Mouse (Mus musculus): ENCODE results near the gene Ccnq. TPM values are rescaled to one million over a fixed set of nuclear protein-coding genes. Genes with fewer than 3 reads are reported as not detected.
A peak's percentile ranks its signal among the peaks of the same experiment; 100 is the strongest.

Gene Ccnq
- polyA plus RNA-seq, 1 experiment from 2014 or later: 26.9 TPM

- POLR2A ChIA-PET: interaction anchor here (1.3 kb wide), 1 partner anchor 126 kb away, joined by 3 read pairs; no protein-coding TSS in a partner anchor
- no peak for TF ChIP-seq CTCF (IDR thresholded peaks at IDR 0.05)
- in situ Hi-C loops (cut with MboI; ENCODE audit: low pct_unique_long_range_greater_than_20kb): no loop called here
- ATAC-seq (no peak), DNase-seq (ENCODE audit: low read depth, low spot score) (no peak)
- H3K27me3 ChIP-seq: peaks cover 13% of the 10 kb centered on the region
- CTCF ChIA-PET: no interaction called here
These were observed 16.4 kb downstream of the Ccnq start for GRCm38 (mm10) chr11:78735168-78735567.

DNA sequence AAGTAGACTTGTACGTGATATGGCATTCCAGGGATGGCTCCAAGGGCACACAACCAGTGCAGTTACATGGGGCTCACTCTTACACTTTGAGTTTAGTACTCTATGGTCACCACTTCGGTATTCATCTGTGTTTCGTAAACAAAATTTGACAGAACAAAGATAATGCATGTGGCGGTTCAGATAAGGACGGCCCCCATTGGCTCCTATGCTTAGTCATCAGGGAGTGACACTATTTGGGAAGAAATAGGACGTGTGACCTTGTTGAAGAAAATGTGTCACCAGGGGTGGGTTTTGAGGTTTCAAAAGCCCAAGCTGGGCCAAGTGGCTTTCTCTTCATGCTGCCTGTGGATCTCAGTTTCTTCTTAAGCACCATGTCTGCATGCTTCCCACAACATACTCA is 18.9 kb downstream of the Ccnq start:
- TF ChIP-seq CTCF (IDR thresholded peaks at IDR 0.05): no peak
- POLR2A ChIA-PET: no interaction called here
- CTCF ChIA-PET: interaction anchor here (0.8 kb wide), 1 partner anchor 103 kb away, joined by 3 read pairs; no protein-coding TSS in a partner anchor

GRCm38 (mm10) chr11:78730902-78731301 is 20.6 kb downstream of the Ccnq start:
- CTCF ChIA-PET: no interaction called here
- no peak for TF ChIP-seq CTCF (IDR thresholded peaks at IDR 0.05)
- in situ Hi-C loops (cut with MboI; ENCODE audit: low pct_unique_long_range_greater_than_20kb): no loop called here
- peaks cover 27% of the 10 kb centered on the region for H3K27me3 ChIP-seq
- ATAC-seq (no peak), DNase-seq (ENCODE audit: low read depth, low spot score) (no peak)
- POLR2A ChIA-PET: no interaction called here

More for the DNA sequence above, 18.9 kb downstream of the Ccnq start:
- DNase-seq (ENCODE audit: low read depth, low spot score) (no peak), ATAC-seq (no peak)
- in situ Hi-C loops (cut with MboI; ENCODE audit: low pct_unique_long_range_greater_than_20kb): no loop called here
- peaks cover 24% of the 10 kb centered on the region for H3K27me3 ChIP-seq

GRCm38 (mm10) chr11:78728041-78728440 is 23.5 kb downstream of the Ccnq start:
- in situ Hi-C loops (cut with MboI; ENCODE audit: low pct_unique_long_range_greater_than_20kb): no loop called here
- ChIA-PET CTCF (no interaction called here), POLR2A (no interaction called here)
- peaks cover 48% of the 10 kb centered on the region for H3K27me3 ChIP-seq
- ATAC-seq (no peak), DNase-seq (ENCODE audit: low read depth, low spot score) (no peak)
- no peak for TF ChIP-seq CTCF (IDR thresholded peaks at IDR 0.05)

DNA sequence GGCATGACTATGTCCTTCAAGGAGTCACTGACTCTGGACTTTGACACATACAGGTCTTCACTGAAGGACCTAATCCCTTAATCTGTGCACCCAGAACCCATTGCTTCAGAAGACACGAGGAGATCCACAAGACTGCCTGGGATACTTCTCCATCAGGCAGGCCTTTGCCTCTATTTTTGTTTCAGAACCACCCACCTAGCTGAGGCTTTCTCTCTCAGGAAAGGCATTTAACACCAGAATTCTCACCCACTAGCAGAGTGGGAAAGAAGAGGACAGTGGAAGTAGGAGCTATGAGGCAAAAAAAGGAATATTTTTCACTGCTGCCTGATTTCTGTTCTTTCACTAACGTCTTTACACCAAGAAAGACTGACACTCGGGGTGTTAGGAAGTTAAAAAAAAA is 25.2 kb downstream of the Ccnq start:
- ChIA-PET CTCF (interaction anchor here (0.8 kb wide), 1 partner anchor 146 kb away, joined by 3 read pairs; no protein-coding TSS in a partner anchor), POLR2A (no interaction called here)
- H3K27me3 ChIP-seq: peaks cover 43% of the 10 kb centered on the region
- in situ Hi-C loops (cut with MboI; ENCODE audit: low pct_unique_long_range_greater_than_20kb): no loop called here
- TF ChIP-seq CTCF (IDR thresholded peaks at IDR 0.05): no peak
- DNase-seq (ENCODE audit: low read depth, low spot score): no peak
- ATAC-seq: no peak

DNA sequence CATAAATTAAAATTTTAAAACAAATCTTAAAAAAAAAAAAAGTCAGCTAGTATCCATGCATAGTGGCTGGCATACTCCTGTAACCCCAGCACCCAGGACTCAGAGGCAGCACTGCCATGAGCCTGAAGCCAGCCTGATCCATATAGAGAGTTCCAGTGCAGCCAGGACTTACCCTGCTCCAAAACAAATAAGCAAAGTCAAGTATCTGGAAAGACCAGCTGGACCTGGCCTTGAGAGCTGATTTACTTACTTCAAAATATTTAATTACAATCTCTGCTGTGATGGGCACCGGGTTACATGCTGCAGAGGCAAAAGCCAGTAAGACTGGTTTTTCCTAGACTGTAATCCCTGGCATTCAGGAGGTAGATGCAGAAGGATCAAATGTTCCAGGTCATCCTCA is 26.7 kb downstream of the Ccnq start:
- ChIA-PET CTCF (interaction anchor here (1.1 kb wide), 1 partner anchor 17 kb away, joined by 3 read pairs; no protein-coding TSS in a partner anchor), POLR2A (interaction anchor here (0.5 kb wide), 1 partner anchor 11 kb away, joined by 4 read pairs; no protein-coding TSS in a partner anchor)
- DNase-seq (ENCODE audit: low read depth, low spot score) (no peak), ATAC-seq (no peak)
- TF ChIP-seq CTCF (IDR thresholded peaks at IDR 0.05): no peak
- in situ Hi-C loops (cut with MboI; ENCODE audit: low pct_unique_long_range_greater_than_20kb): no loop called here
- H3K27me3 ChIP-seq: peaks cover 50% of the 10 kb centered on the region

DNA sequence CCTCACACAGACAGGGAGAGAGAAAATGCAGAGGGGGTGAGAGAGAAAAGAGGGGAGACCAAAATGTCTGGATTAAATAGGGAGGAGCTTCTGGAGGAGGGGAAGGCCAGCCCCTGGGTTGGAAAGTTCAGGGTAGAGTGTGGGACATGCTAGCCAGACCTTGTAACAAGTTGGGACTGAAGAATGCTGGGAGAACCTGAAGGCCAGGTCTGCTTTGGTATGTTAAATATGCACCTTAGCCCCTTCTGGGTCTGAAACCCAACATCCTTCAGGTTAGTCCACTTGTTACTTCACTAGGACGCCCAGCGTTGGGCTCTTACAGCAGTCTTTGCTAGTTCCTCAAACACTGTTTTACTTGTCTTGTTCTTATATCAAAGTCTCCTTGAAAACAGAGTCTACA is 30.1 kb downstream of the Ccnq start:
- ChIA-PET POLR2A (no interaction called here), CTCF (no interaction called here)
- ATAC-seq (no peak), DNase-seq (ENCODE audit: low read depth, low spot score) (no peak)
- no peak for TF ChIP-seq CTCF (IDR thresholded peaks at IDR 0.05)
- in situ Hi-C loops (cut with MboI; ENCODE audit: low pct_unique_long_range_greater_than_20kb): no loop called here
- peaks cover 45% of the 10 kb centered on the region for H3K27me3 ChIP-seq

GRCm38 (mm10) chr11:78717655-78718054 is 33.9 kb downstream of the Ccnq start:
- peaks cover 36% of the 10 kb centered on the region for H3K27me3 ChIP-seq
- no peak for TF ChIP-seq CTCF (IDR thresholded peaks at IDR 0.05)
- DNase-seq (ENCODE audit: low read depth, low spot score): no peak
- POLR2A ChIA-PET: no interaction called here
- no peak for ATAC-seq
- CTCF ChIA-PET: no interaction called here
- in situ Hi-C loops (cut with MboI; ENCODE audit: low pct_unique_long_range_greater_than_20kb): no loop called here

DNA sequence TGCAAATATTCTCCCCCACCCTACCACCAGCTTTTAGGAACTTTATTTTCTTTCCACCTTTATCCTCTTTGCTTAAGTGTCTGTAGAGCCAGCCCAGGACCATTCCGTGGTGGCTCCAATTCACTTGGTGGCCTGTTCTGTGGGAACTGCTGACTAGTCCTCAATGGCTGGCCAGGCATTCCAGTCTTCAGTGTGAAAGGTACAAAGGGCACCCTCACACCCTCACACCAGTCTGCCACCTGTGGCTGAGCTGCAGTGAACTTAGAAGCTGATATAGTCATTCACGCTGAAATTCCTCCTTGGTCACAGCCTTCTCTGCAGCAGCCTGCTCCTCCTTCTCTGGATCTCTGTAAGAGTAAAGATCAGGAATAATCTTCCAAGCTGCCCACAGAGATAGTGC is 42.9 kb downstream of the Ccnq start:
- ATAC-seq: no peak
- H3K27me3 ChIP-seq: peaks cover 7% of the 10 kb centered on the region
- in situ Hi-C loops (cut with MboI; ENCODE audit: low pct_unique_long_range_greater_than_20kb): loop anchor here (10.0 kb wide), 1 partner anchor 96 kb away; no protein-coding TSS in a partner anchor
- no peak for TF ChIP-seq CTCF (IDR thresholded peaks at IDR 0.05)
- DNase-seq (ENCODE audit: low read depth, low spot score): no peak
- ChIA-PET CTCF (interaction anchor here (1.1 kb wide), 1 partner anchor 16 kb away, joined by 3 read pairs; no protein-coding TSS in a partner anchor), POLR2A (no interaction called here)

GRCm38 (mm10) chr11:78706026-78706425 is 45.5 kb downstream of the Ccnq start:
- in situ Hi-C loops (cut with MboI; ENCODE audit: low pct_unique_long_range_greater_than_20kb): loop anchor here (10.0 kb wide), 1 partner anchor 99 kb away; no protein-coding TSS in a partner anchor
- ATAC-seq: no peak
- POLR2A ChIA-PET: no interaction called here
- no peaks in the 10 kb centered on the region for H3K27me3 ChIP-seq
- CTCF ChIA-PET: no interaction called here
- peak; percentile 9 for DNase-seq (ENCODE audit: low read depth, low spot score)
- TF ChIP-seq CTCF (IDR thresholded peaks at IDR 0.05): no peak

DNA sequence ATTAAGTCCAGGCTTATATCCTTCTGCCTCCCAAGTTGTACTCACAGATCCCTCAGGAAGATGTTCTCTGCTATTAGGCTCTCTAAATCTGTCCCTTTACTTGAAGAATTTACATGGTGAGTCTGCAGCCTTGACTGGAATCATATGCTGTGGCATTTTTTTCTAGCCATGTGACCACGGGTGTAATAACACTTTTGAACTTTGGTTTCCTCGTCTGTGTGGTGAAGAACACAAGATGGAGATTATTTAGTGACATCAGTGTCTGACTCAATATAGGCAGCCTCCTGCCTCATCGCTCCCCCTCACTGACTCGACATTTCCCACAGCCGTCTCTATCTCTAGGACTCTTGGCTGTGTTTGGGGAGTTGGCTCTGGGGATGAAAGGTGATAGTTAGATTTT is 48.4 kb downstream of the Ccnq start:
- DNase-seq (ENCODE audit: low read depth, low spot score) (no peak), ATAC-seq (no peak)
- CTCF ChIA-PET: no interaction called here
- in situ Hi-C loops (cut with MboI; ENCODE audit: low pct_unique_long_range_greater_than_20kb): loop anchor here (10.0 kb wide), 1 partner anchor 102 kb away; no protein-coding TSS in a partner anchor
- H3K27me3 ChIP-seq: no peaks in the 10 kb centered on the region
- TF ChIP-seq CTCF (IDR thresholded peaks at IDR 0.05): no peak
- POLR2A ChIA-PET: no interaction called here

- H3K27me3 ChIP-seq: no peaks in the 10 kb centered on the region
- ChIA-PET POLR2A (no interaction called here), CTCF (interaction anchor here (0.9 to 1.1 kb wide), 2 partner anchors 12 to 20 kb away, joined by 3 read pairs; no protein-coding TSS in a partner anchor)
- DNase-seq (ENCODE audit: low read depth, low spot score) (no peak), ATAC-seq (no peak)
- TF ChIP-seq CTCF (IDR thresholded peaks at IDR 0.05): no peak
- in situ Hi-C loops (cut with MboI; ENCODE audit: low pct_unique_long_range_greater_than_20kb): loop anchor here (10.0 kb wide), 1 partner anchor 102 kb away; no protein-coding TSS in a partner anchor
These were observed 49.2 kb downstream of the Ccnq start for GRCm38 (mm10) chr11:78702319-78702718.

Other genes starting within 250 kb of the Ccnq start
- not detected for gene Sebox, start 248.3 kb downstream of the Ccnq start, polyA plus RNA-seq (2021)
- gene Tmem199, start 239.6 kb downstream of the Ccnq start, polyA plus RNA-seq (2021): 48.0 TPM
- 148 TPM for gene Poldip2, start 239.5 kb downstream of the Ccnq start, polyA plus RNA-seq (2021)
- 68.3 TPM for gene Tnfaip1, start 215.4 kb downstream of the Ccnq start, polyA plus RNA-seq (2021)
- 77.8 TPM for gene Ift20, start 215.4 kb downstream of the Ccnq start, polyA plus RNA-seq (2021)
- gene Tmem97, start 201.0 kb downstream of the Ccnq start, polyA plus RNA-seq (2021): 19.1 TPM
- 22.7 TPM for gene Nlk, start 54.4 kb downstream of the Ccnq start, polyA plus RNA-seq (2021)
- gene Lyrm9, start 74.9 kb upstream of the Ccnq start, polyA plus RNA-seq (2021): 15.2 TPM
- 0.26 TPM for gene Nos2, start 169.1 kb upstream of the Ccnq start, polyA plus RNA-seq (2021)
- gene Lgals9, start 233.2 kb upstream of the Ccnq start, polyA plus RNA-seq (2021): 1.8 TPM